Mouse (Mus musculus) forebrain, embryonic 10.5 days (tissue): ENCODE results near the gene Mrpl50. TPM values are rescaled to one million over a fixed set of nuclear protein-coding genes. Genes with fewer than 3 reads are reported as not detected.
"Not testable (repeated sequence)": the region's sequence is repeated elsewhere in the genome, so short reads cannot be mapped to it uniquely, and the experiment has no call there.

Experiments used
- DNase-seq: peaks from one replicate; pipeline ENCODE4 v3.0.0-alpha.2; 2017; ENCODE audit warnings: low spot score; ENCODE audit errors: extremely low spot score
- H3K27ac ChIP-seq: fragments of 300-500 bp; sonication (generic); 2 replicates; pipeline ENCODE4 v1.5.1; 2016; ENCODE audit warnings: mild to moderate bottlenecking
- H3K27me3 ChIP-seq: fragments of 300-500 bp; sonication (generic); 2 replicates; pipeline ENCODE4 v1.6.1; 2016; ENCODE audit warnings: mild to moderate bottlenecking; ENCODE audit not compliant: poor library complexity, severe bottlenecking
- H3K36me3 ChIP-seq: fragments of 300-500 bp; sonication (generic); replicated peaks from 2 replicates; pipeline ENCODE4 v1.6.1; 2016; ENCODE audit warnings: mild to moderate bottlenecking, moderate library complexity
- H3K4me1 ChIP-seq: fragments of 300-500 bp; sonication (generic); 2 replicates; pipeline ENCODE4 v1.6.1; 2016
- H3K4me3 ChIP-seq: fragments of 300-500 bp; sonication (generic); 2 replicates; pipeline ENCODE4 v1.5.1; 2016; ENCODE audit warnings: mild to moderate bottlenecking, moderate library complexity
- H3K9me3 ChIP-seq: fragments of 300-500 bp; sonication (generic); 2 replicates; pipeline ENCODE4 v1.6.1; 2016; ENCODE audit warnings: mild to moderate bottlenecking, moderate library complexity
- WGBS: fragments of 180-500 bp; shearing (Covaris S2); methylation state at CpG from one replicate; pipeline ENCODE4 v1.1.7; 2016; 5-methylcytosine and 5-hydroxymethylcytosine counted together
- polyA plus RNA-seq: library from polyadenylated mRNA; unstranded; fragments of >200 nt; fragmentation: Nextera tagmentation; extraction: Ambion mirVana; gene quantifications from 2 replicates; pipeline ENCODE4 v1.2.1, GENCODE M21; 2016

Mrpl50 gene
- polyA plus RNA-seq, 1 experiment from 2014 or later, result 87.7 TPM

DNA sequence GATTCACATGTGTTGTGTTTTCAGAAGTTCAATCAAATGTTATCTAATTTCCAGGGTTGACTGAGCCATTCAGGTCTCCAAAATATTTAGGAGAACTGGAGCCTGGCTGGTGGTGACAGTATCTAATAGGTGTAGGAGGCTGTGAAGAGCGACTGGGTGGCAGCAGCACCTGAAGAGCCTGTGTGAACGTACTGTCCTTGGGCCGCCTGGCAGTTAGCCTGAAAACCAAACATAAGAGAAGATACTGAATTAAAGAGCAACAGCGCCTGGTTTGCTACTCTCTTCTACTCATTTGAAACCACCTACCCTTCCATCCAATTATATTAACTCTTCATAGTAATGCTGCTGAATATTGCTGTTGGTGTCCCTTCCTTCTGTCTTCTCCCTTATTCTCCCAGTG, 15.8 kb upstream of the Mrpl50 start:
- no peak overlapping the region for H3K4me3 ChIP-seq
- peaks cover 13% of the 10 kb centered on the region for H3K36me3 ChIP-seq
- no peaks in the 10 kb centered on the region for H3K4me1 ChIP-seq
- H3K9me3 ChIP-seq, result no peaks in the 10 kb centered on the region
- H3K27ac ChIP-seq, result no peak overlapping the region
- no peak for DNase-seq
- no peaks in the 10 kb centered on the region for H3K27me3 ChIP-seq
- 95% methylated on average over 4 of the region's 4 CpGs for WGBS

DNA sequence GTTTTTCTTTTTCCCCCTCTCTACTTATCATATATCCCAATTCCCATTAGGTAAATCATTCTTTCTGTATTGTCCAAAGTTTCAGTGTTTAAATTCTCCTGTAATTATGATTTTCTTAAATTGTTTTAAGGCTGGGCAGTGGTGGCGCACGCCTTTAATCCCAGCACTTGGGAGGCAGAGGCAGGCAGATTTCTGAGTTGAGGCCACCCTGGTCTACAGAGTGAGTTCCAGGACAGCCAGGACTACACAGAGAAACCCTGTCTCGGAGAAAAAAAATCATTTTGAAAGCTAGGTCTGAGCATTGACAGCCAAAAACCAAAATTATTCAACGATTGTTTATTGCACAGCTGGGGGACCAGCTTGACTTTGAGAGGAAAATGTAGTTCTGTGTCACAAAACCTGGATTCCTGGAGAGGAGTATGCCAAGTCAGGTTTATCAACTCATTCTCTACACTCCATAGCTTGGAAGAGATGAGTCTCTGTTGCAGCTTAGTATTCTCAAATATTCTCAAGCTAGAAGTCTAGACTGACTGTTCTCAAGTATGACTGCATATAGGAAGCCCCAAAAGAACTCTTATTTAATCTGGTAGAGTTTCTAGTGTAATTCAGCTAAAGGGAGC, 14.9 kb upstream of the Mrpl50 start:
- Histone ChIP-seq H3K36me3 (peaks cover 19% of the 10 kb centered on the region), H3K27ac (no peak overlapping the region), H3K9me3 (peaks cover under 1% of the 10 kb centered on the region; the same call in 1 of the 2 replicates), H3K4me3 (no peak overlapping the region), H3K4me1 (no peaks in the 10 kb centered on the region), H3K27me3 (no peaks in the 10 kb centered on the region)
- no peak for DNase-seq
- WGBS, result 94% methylated on average over 4 of the region's 4 CpGs

DNA sequence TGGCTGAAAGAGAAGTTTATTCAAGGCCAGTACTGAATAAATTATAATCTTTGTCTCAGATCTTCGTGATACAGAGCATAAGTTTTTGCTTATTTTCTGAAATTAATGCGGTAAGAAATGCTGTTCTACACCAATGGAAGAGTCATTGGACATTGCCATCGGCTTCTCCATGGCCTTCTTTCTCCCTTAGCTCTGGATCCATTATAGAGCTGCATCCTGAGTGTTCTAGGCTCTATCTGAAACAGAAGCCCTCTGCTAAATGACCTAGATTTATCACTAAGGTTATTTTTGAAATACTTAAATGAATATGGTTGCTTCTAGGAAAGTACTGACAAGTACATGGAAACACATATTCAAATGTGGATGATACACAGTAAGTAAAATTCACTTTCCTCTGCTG, 14.1 kb upstream of the Mrpl50 start:
- Histone ChIP-seq H3K27ac (no peak overlapping the region), H3K4me1 (no peaks in the 10 kb centered on the region), H3K9me3 (peaks cover 8% of the 10 kb centered on the region), H3K27me3 (no peaks in the 10 kb centered on the region), H3K4me3 (no peak overlapping the region), H3K36me3 (peaks cover 27% of the 10 kb centered on the region)
- WGBS, result 89% methylated on average over 3 of the region's 3 CpGs
- no peak for DNase-seq

DNA sequence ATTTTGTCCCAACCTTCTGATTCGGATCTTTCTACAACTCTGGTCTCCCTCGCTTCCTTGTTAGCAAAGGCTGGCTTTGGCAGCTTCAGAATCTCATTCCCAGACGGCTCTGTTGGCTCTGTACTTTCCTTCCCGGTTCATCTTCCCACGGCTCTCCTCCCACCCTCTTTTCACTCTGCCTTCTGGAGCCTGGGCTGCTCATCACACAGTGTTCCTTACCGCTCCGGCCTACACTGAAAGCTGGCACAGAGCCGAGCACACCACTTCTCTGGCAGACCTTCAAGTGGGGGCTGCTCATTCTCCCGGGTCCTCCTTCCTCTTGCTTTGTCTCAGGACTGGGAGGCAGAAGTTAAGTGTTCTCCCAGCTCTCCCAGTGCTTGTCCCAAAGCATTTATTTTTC, 1.7 kb upstream of the Mrpl50 start:
- Histone ChIP-seq H3K27me3 (no peaks in the 10 kb centered on the region), H3K36me3 (peaks cover 56% of the 10 kb centered on the region), H3K4me1 (peaks cover 22% of the 10 kb centered on the region), H3K4me3 (no peak overlapping the region), H3K27ac (no peak overlapping the region), H3K9me3 (no peaks in the 10 kb centered on the region)
- WGBS, result 91% methylated on average over 9 of the region's 9 CpGs
- DNase-seq, result no peak

DNA sequence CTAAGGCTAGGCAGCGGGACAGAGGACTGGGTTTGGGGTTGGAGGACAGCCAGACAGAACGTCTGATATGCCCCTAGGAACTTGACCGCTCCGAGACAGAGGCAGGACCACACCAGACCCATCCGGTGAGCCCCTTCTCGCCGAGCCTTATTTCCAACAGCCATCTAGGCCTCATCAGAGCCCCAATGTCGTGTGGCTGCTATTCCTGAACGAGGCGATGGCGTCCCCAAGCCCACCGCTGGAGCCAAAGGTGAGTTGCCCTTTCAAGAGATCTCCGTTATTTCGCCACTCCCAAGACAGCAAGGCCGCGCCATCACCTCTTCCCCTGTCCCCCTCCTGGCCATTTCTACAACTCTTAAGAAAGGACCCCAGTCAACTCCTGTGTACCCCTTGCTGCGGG, 453 bp upstream of the Mrpl50 start:
- peak overlapping the region; percentile 74 for H3K4me3 ChIP-seq
- under 1% methylated on average over 17 of the region's 17 CpGs for WGBS

DNA sequence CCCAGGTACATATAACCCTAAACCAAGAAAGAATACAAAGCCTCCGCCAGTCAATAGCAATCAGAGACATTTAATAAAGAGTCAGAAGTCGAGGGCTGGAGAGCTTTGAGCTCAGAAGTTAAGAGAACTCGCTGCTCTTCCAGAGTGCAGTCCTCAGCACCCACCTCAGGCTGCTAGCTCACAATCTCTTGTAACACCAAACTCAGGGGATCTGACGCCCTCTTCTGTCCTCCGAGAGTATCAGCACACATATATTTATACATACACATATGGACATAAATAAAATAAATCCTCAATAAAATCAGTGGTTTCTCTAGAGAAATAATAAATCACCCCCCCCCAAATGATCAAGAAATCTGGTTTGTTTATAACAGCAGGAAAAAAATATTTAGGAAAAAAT, 1.4 kb downstream of the Mrpl50 start:
- Histone ChIP-seq H3K4me3 (peak overlapping the region; percentile 74), H3K9me3 (no peaks in the 10 kb centered on the region), H3K27me3 (no peaks in the 10 kb centered on the region), H3K4me1 (peaks cover 22% of the 10 kb centered on the region), H3K27ac (no peak overlapping the region), H3K36me3 (peaks cover 45% of the 10 kb centered on the region)
- WGBS, result 85% methylated on average over 5 of the region's 5 CpGs
- DNase-seq, result no peak

More for the DNA sequence above, 453 bp upstream of the Mrpl50 start:
- no peaks in the 10 kb centered on the region for H3K9me3 ChIP-seq
- H3K36me3 ChIP-seq, result peaks cover 55% of the 10 kb centered on the region
- H3K27ac ChIP-seq, result peak overlapping the region; percentile 89
- peaks cover 22% of the 10 kb centered on the region for H3K4me1 ChIP-seq
- no peaks in the 10 kb centered on the region for H3K27me3 ChIP-seq
- DNase-seq, result no peak

DNA sequence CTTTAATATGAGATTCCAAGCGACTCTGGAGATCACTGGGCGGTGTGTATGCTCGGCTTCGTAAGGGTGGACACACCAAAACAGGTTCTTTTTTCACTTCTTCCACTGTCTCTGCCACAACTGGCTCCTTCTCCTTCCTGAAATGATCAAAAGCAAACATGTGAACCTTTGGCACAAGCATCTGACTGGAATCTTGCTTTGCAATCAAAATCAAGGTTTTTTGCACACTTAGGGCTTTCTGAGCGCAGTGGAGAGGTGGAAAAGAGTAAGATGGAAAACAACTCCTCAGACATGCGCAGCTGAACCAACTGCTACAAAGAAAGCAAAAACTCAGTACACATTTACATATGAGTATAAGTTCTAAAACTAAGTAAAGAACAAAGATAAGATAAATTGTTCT, 6.5 kb downstream of the Mrpl50 start:
- H3K27ac ChIP-seq, result no peak overlapping the region
- H3K4me3 ChIP-seq, result no peak overlapping the region
- peaks cover 1% of the 10 kb centered on the region for H3K4me1 ChIP-seq
- no peaks in the 10 kb centered on the region for H3K9me3 ChIP-seq
- peaks cover 51% of the 10 kb centered on the region for H3K36me3 ChIP-seq
- no peaks in the 10 kb centered on the region for H3K27me3 ChIP-seq
- WGBS, result 98% methylated on average over 6 of the region's 6 CpGs
- no peak for DNase-seq

DNA sequence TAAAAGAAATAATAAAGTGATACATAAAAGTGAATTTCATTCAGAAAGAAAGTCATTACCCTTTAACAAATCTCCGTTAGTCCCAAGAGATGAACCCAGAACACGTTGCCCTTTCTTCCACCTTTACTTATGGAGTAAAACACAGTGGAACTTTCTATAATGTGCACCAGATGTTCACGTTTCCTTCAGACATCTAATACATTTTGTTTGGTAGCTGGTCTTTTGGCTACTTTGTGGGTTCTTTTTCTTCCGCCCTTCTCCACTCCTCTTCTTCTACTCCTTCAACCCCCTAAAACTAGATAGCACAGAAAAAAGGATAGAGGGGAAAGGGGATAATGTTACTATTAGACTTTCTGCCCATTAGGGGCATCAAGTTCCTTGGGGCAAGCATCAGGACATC, 8.3 kb downstream of the Mrpl50 start:
- 76% methylated on average over 4 of the region's 4 CpGs for WGBS
- Histone ChIP-seq H3K4me3 (no peak overlapping the region), H3K9me3 (no peaks in the 10 kb centered on the region), H3K4me1 (no peaks in the 10 kb centered on the region; the same call in 1 of the 2 replicates), H3K27ac (no peak overlapping the region), H3K36me3 (peaks cover 40% of the 10 kb centered on the region), H3K27me3 (no peaks in the 10 kb centered on the region)
- DNase-seq, result no peak

DNA sequence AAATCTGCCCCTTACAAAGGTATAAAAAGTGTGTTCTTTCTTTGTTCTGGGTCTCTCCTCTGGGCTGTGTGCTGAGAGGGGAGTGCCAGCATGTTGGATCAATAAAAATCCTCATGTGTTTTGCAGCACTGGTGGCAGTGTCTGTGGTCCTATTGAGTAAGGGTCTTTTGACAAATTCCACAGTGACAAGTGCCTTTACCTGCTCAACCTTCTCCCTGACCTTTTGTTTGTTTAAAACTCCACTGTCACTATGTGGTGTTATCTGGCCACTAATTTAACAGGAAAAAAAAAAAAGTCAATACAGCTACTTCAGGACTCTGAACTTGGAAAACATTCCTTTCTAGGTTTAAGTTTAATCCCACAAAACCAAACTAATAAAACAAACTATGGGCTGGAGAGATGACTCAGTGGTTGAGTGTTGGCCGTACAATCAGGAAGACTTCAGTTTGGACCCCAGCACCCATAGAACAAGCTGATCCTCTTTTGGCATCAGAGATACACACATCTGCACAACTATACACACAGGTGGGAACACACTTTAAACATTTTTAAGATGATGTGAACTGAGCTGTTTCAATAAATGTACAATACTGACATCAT, 10.6 kb downstream of the Mrpl50 start:
- not testable (repeated sequence) for H3K9me3 ChIP-seq, H3K27me3 ChIP-seq
- 96% methylated on average over 1 of the region's 1 CpGs for WGBS

DNA sequence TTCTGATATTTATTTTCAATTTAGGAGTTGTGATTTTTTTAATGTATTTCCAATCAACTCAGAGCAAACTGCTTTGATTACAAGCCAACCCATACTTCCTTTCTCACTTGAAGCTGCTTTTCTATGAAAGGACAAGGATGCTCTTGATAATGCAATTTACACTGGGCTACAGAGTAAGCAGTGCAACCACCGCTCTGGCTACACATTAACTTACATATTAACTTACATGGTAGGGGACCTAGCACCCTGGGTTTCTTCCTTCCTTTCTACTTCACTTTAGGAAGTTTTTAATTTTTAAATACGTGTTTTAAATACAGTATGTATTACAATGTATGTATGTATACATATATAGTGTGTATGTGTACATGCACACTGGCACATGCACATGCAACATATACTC, 11.7 kb downstream of the Mrpl50 start:
- 90% methylated on average over 2 of the region's 2 CpGs for WGBS
- no peak overlapping the region for H3K4me3 ChIP-seq

More for the DNA sequence above, 10.6 kb downstream of the Mrpl50 start:
- H3K4me3 ChIP-seq, DNase-seq, H3K4me1 ChIP-seq, H3K27ac ChIP-seq: not testable (repeated sequence)
- H3K36me3 ChIP-seq, result peaks cover 32% of the 10 kb centered on the region

DNA sequence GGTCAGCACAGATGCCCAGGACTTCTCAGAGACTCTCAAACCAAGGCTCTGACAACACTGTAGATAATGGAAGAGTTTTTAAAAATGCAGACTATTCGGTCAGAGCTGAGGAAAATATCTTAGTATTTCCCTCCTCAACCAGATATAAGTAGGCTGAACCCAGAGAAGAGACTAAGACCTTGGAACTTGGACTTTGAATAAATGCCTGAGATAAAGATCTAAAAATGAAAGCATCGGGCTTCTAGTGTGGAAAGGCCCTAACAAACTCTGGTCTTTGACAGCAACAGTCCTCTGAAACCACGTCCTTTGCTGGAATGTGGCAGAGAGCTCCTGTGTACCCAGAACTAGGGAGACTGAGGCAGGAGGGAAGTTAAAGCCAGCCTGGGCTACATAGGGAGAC, 14.5 kb downstream of the Mrpl50 start, which contains the start of gene Baat:
Gene Baat (minus strand): TSS at position 172 of the 400 bp plus-strand sequence.
- WGBS, result 83% methylated on average over 3 of the region's 3 CpGs
- Histone ChIP-seq H3K27ac (no peak within 1 kb of the TSS), H3K9me3 (no peaks in the 10 kb centered on the region)

More for the DNA sequence above, 11.7 kb downstream of the Mrpl50 start:
- Histone ChIP-seq H3K36me3 (peaks cover 24% of the 10 kb centered on the region), H3K27ac (no peak overlapping the region), H3K9me3 (no peaks in the 10 kb centered on the region), H3K27me3 (no peaks in the 10 kb centered on the region), H3K4me1 (no peaks in the 10 kb centered on the region)
- no peak for DNase-seq

DNA sequence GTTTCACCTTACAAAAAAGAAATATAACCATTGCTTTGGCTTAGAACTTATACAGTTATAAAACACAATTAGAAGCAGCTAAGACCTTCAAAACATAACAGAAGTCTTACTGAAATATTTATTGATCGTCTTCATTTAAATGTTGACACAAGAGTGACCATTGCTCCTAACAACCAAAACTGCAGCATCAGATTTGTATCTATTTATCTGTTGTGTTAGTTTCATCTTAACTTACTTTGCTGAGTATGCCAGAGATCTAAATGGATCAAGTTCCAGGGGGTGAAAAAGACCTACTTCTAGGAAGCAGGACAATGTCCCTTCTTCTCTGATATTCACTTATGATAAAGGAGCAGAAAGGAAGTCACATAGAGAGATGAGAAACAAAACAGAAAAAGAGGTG, 17.3 kb downstream of the Mrpl50 start:
- H3K36me3 ChIP-seq, result no peaks in the 10 kb centered on the region
- no peak for DNase-seq
- H3K4me3 ChIP-seq, result no peak overlapping the region
- no peaks in the 10 kb centered on the region for H3K27me3 ChIP-seq
- no peak overlapping the region for H3K27ac ChIP-seq
- H3K4me1 ChIP-seq, result no peaks in the 10 kb centered on the region
- H3K9me3 ChIP-seq, result no peaks in the 10 kb centered on the region
- WGBS, result 94% methylated on average over 1 of the region's 1 CpGs

More for the DNA sequence above, 14.5 kb downstream of the Mrpl50 start, which contains the start of gene Baat:
- Histone ChIP-seq H3K4me1 (no peaks in the 10 kb centered on the region), H3K36me3 (no peaks in the 10 kb centered on the region), H3K27me3 (no peaks in the 10 kb centered on the region), H3K4me3 (no peak within 1 kb of the TSS)
- no peak for DNase-seq

DNA sequence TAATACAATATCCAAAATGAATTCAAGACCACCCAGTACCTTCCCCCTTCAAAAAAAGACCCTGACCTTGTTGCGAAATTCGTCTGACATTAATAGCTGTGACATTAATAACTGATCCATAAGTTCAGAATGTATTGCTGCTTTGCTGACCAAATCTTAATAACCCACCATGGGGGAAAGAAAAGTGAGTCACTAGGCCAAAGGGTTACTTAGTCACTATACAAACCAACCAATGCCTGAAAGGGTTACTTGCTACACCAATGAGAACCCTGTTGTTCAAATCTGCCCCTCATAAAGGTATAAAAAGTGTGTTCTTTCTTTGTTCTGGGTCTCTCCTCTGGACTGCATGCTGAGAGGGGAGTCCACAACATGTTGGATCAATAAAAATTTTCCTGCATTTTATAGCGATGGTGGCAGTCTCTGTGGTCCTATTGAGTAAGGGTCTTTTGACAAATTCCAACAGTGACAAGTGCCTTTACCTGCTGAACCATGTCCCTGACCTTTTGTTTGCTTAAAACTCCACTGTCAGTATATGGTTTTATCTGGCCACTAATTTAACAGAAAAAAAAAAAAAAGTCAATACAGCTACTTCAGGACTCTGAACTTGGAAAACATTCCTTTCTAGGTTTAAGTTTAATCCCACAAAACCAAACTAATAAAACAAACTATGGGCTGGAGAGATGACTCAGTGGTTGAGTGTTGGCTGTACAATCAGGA, 34.8 kb downstream of the Mrpl50 start:
- DNase-seq, H3K36me3 ChIP-seq, H3K9me3 ChIP-seq, H3K27me3 ChIP-seq, H3K4me1 ChIP-seq, H3K27ac ChIP-seq, H3K4me3 ChIP-seq: not testable (repeated sequence)
- WGBS, result 79% methylated on average over 3 of the region's 3 CpGs
